Mouse (Mus musculus): Measurements from ENCODE around the gene Ldhb.

- no peak for TF ChIP-seq RAD21 (IDR thresholded peaks at IDR 0.05; ENCODE audit: low read depth, low read length)
- no peak for TF ChIP-seq CTCF (conservative IDR thresholded peaks at IDR 0.05 in 1 of 2, IDR thresholded peaks at IDR 0.05 in 1 of 2; ENCODE audit: low read depth in 2 of 2, low read length in 2 of 2)
- TF ChIP-seq EP300 (IDR thresholded peaks at IDR 0.05; ENCODE audit: low read length): no peak
- no peak for TF ChIP-seq ETS1 (conservative IDR thresholded peaks at IDR 0.05; ENCODE audit: low read depth, low read length)
- TF ChIP-seq RCOR1 (conservative IDR thresholded peaks at IDR 0.05; ENCODE audit: low read depth, low read length): no peak
- TF ChIP-seq UBTF (IDR thresholded peaks at IDR 0.05; ENCODE audit: low read depth, low read length): no peak
Observed at GRCm38 (mm10) chr6:142532686-142533085, 24.9 kb upstream of the Ldhb start.
